Mouse (Mus musculus) spleen, postnatal 10 days (tissue): Measurements from ENCODE around the gene Mgat2.
"Not testable (repeated sequence)": the region's sequence is repeated elsewhere in the genome, so short reads cannot be mapped to it uniquely, and the experiment has no call there.

Source experiments
- DNase-seq, 2 experiments: peaks; one replicate each; pipeline ENCODE4 v3.0.0; 2021 to 2022; ENCODE audit warnings: low spot score in 2 of 2

Mgat2 gene

DNA sequence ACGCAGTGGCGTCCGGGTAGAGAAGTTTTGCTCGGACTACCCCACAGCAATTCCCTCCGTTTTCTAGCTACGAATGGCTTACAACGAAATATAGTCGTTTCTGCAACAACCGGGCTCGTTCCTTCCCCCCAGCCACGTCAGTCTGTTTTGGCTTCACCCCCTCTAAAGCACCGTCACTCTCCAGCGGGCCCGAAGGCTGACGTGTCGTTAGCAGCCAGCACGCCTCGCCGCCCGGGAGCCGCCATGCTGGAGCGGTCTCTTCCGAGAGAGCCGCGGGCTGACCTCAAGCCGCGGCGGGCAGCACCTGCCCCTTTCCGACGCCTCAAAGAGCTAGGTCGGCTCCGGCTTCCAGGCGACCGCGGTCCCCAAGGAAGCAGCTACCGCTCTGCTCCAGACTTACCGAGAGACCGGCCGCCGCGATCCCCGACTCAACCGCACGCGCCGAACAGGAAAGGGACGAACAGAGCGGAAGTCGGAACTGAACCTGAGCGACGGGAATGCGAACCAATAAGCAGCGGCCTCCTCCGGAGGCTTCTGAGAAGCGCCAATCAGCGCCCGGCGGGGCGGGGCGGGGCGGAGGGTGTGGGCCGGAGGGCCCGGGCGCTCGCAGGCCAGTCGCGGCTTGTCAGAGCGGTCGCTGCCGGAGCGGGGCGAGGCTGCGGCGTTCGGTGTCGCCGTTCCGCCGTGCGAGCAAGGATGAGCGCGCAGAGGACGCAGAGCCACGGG lies at the start of gene Mgat2, which contains the start of gene Rpl36al:
TSS of gene Mgat2 (plus strand) at position 575 of the 726 bp plus-strand sequence.
TSS of gene Rpl36al (minus strand) at position 501 of the 726 bp plus-strand sequence.
- DNase-seq, result peak; percentile 98 to 100

- no peak for DNase-seq
Observed at GRCm38 (mm10) chr12:69139201-69139600, 44.8 kb upstream of the Mgat2 start.

GRCm38 (mm10) chr12:69139841-69140240 lies 44.1 kb upstream of the Mgat2 start:
- DNase-seq, result no peak

GRCm38 (mm10) chr12:69143460-69143859 lies 40.5 kb upstream of the Mgat2 start:
- DNase-seq, result no peak

DNA sequence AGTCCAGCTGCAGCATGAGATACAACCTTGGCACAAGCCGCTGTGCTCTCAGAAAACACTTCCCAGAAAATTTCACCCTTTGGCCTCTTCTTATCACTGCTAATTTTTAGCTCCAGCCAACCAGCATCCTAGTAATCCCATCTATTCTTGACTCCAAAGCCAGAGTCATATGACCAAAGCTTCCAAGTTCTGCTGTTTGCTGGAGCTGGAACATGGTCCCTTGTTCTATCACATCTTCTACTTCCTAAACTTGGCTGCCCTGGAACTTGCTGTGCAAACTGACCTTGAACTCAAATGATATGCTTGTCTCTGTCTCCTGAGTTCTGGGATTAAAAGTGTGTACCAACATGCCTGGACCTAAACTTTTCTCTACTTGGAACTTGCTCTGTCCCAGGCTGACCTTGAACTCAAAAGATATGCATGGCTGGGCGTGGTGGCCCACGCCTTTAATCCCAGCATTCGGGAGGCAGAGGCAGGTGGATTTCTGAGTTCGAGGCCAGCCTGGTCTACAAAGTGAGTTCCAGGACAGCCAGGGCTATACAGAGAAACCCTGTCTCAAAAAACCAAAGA lies 36.7 kb upstream of the Mgat2 start:
- DNase-seq, result no peak

DNA sequence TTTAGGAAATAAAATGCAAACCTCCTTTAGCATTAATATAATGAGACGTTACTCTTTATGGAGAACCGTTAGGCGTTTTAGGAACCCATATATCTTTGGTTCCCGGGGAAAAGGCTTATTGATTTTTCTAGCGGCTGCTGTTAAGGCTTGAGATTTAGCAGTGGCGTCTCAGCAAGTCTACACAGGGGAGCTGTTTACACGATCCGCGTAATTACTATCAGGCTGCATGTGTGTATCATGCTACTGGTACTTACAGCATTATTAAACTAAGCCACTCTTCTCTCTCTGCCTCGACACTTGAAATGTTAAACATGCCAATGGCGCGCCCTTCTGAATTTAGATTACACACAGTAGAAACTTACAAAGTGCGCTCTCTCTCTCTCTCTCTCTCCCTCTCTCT lies 33.9 kb upstream of the Mgat2 start:
- no peak for DNase-seq

DNA sequence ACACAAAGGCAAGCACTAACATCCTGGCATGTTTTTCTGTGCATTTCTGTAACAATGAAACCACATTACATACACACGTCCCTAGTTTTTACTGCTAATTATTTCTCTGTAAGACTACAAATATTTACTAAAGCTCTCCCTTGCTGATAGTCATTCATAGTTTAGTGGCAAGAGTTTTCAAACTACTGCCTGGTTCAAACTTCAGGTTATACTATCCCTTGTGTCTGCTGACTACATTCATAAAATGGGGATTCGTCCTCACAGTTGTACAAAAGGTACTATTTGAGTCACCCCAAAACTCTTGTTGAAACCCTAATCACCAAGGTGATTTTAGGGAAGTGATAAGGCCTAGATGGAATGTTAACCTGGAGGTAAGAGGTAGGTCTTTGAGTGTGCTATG lies 28.0 kb upstream of the Mgat2 start:
- no peak for DNase-seq

DNA sequence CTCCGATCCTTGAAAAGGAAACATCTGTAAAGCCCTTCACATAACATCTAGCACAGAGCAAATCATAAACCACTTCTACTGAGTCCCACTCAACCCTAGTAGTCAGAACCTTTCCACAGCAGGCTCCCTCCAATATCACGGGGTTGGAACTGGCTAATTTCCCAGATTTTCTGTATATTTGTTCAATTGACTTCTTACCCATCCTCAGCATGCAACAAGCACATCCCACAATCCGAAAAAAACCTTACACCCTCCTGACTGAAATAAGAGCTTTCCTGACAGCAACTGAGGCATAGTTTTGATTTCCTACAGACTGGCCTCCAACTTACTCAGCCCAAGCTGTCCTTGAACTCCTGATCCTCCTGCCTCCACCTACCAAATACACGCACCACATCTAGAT lies 27.5 kb upstream of the Mgat2 start:
- no peak for DNase-seq

DNA sequence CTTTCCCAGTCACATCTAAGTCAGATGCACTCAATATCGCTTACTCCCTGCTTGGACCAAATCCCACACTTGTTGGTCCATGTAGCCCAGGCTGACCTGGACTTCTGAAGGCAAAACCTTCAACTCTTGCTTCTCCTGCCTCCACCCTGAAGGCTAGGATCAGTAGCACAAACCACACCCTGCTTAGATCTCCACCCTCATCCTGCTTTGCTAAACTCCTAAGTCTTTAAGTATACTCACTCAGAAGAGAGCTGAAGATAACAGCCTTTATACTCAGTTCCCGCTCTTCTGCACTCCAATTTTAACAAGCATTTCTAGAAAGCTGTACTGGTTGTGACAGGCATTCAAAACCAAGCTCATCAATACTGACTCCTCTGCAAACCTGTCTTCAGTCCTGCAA lies 26.9 kb upstream of the Mgat2 start:
- no peak for DNase-seq

DNA sequence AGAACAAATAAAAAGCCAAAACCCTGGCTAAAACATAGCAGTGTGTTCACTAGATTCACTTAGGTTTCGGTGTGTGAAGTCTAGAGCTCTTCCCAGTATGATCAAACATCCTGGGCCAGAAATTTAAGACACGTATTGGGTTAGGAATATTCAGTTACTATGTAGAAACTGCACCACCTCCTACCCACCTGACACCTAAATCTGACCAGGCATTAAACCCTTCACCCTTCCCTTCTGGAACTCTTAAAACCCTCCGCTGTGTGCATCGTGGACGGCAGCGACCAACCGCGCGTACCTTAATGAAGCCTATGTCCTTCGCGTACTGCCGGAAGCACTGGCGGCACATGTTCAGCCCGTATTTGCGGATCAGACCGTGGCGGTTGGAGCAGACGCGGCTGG lies 25.6 kb upstream of the Mgat2 start:
- DNase-seq, result no peak

GRCm38 (mm10) chr12:69158765-69159577 lies 25.0 kb upstream of the Mgat2 start, which contains the start of gene Rps29:
Rps29 (minus strand) TSS chr12:69159186.
- DNase-seq, result peak; percentile 95 to 97

DNA sequence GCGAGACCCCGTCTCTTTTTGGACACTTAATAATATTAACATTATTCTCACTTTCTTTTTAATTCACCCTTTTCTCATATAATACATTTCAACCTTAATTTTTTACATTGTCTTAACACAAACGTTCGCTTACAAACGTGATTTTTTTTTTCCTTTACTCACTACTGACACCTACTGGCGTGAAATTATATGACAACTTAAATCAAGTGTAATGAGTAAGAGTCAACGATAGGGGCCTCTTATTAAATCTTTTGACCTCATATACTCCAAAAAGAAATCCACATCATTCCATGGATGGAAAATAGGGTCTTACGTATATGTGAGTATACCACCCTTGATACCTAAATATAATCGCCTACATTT lies 24.4 kb upstream of the Mgat2 start:
- DNase-seq, result no peak

GRCm38 (mm10) chr12:69160677-69161076 lies 23.3 kb upstream of the Mgat2 start:
- not testable (repeated sequence) for DNase-seq

GRCm38 (mm10) chr12:69163586-69163985 lies 20.4 kb upstream of the Mgat2 start:
- not testable (repeated sequence) for DNase-seq

DNA sequence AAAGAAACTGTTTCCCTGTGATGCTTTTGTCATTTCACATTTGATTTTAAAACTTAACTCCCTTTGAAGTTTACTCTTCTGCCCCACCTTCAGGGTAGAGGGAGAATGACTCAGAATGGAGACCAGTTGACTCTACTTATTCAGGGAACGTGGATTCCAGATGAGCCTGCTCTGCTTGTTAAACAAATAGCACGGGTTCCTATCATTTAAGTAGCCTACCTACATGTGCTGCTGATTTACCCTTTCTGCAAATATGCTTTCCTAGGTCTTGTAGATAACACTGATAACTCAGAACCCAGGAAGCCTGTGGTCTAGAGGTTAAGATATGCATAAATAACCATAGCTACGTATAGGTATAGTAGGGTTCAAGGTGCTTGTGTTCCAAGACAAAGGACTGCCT lies 19.1 kb upstream of the Mgat2 start:
- no peak for DNase-seq

GRCm38 (mm10) chr12:69166861-69167581 lies 16.9 kb upstream of the Mgat2 start:
- not testable (repeated sequence) for DNase-seq

GRCm38 (mm10) chr12:69167656-69168460 lies 16.1 kb upstream of the Mgat2 start:
- DNase-seq, result no peak

- DNase-seq, result peak; percentile 92 to 97
Observed at GRCm38 (mm10) chr12:69168461-69169106, 15.4 kb upstream of the Mgat2 start, which contains the start of gene Lrr1. Lrr1 (plus strand) TSS chr12:69168814.

GRCm38 (mm10) chr12:69171307-69171706 lies 12.7 kb upstream of the Mgat2 start:
- DNase-seq, result no peak

DNA sequence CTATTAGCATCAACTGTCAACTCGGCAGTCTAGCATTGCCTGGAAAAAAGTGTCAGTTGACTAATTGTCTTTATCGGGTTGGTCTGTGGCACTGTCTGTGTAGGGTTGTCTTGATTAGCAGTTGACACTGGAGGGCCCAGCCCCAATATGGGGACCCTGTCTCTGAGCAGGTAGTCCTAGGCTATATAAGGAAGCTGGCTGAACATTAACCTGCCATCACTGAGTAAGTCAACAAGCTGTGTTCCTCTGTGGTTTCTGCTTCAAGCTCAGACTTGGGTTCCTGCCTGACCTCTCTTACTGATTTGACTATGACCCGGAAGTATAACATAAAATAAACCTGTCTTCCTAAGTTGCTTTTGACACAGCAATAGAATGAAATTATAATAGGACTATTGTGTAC lies 8.0 kb upstream of the Mgat2 start:
- DNase-seq, result no peak
